Mouse (Mus musculus): ENCODE measurements around the gene Pradc1. TPM values are rescaled to one million over a fixed set of nuclear protein-coding genes. Genes with fewer than 3 reads are reported as not detected.
A peak's percentile ranks its signal among the peaks of the same experiment; 100 is the strongest.
"Not testable (repeated sequence)": the region's sequence is repeated elsewhere in the genome, so short reads cannot be mapped to it uniquely, and the experiment has no call there.

Pradc1 gene
- polyA plus RNA-seq, 1 experiment from 2014 or later = 18.5 TPM

- H3K9me3 ChIP-seq = no peaks in the 10 kb centered on the region
- ATAC-seq (replicated peaks) = no peak
- no peak overlapping the region for H3K4me3 ChIP-seq
- 58% methylated on average over 14 of the region's 14 CpGs for WGBS
- H3K4me1 ChIP-seq = no peaks in the 10 kb centered on the region
- no peaks in the 10 kb centered on the region for H3K27me3 ChIP-seq (replicated peaks)
- 0 out of 2 replicates have a peak, but pooled peaks cover 5% of the 10 kb centered on the region for H3K36me3 ChIP-seq (replicated peaks)
- no peak overlapping the region for H3K4me2 ChIP-seq
- no peak overlapping the region for H3K27ac ChIP-seq
- H3K9ac ChIP-seq = no peak overlapping the region
Measured at GRCm38 (mm10) chr6:85478416-85478815, 26.6 kb upstream of the Pradc1 start.

- no peaks in the 10 kb centered on the region for H3K27me3 ChIP-seq (replicated peaks)
- H3K4me1 ChIP-seq = no peaks in the 10 kb centered on the region
- ATAC-seq (replicated peaks) = peak; percentile 35; the same call in 1 of the 2 replicates
- no peaks in the 10 kb centered on the region for H3K9me3 ChIP-seq
- 46% methylated on average over 10 of the region's 10 CpGs for WGBS
- no peak overlapping the region for H3K27ac ChIP-seq
- H3K4me3 ChIP-seq = no peak overlapping the region
- no peak overlapping the region for H3K4me2 ChIP-seq
- H3K9ac ChIP-seq = no peak overlapping the region
- 0 out of 2 replicates have a peak, but pooled peaks cover 8% of the 10 kb centered on the region for H3K36me3 ChIP-seq (replicated peaks)
Measured at GRCm38 (mm10) chr6:85477366-85477917, 25.7 kb upstream of the Pradc1 start.

- Histone ChIP-seq H3K4me3 (no peak overlapping the region), H3K4me1 (no peaks in the 10 kb centered on the region), H3K27me3 (replicated peaks) (no peaks in the 10 kb centered on the region), H3K4me2 (no peak overlapping the region), H3K9ac (no peak overlapping the region), H3K36me3 (replicated peaks) (0 out of 2 replicates have a peak, but pooled peaks cover 8% of the 10 kb centered on the region), H3K27ac (no peak overlapping the region), H3K9me3 (no peaks in the 10 kb centered on the region)
- no peak for ATAC-seq (replicated peaks)
- 90% methylated on average over 3 of the region's 3 CpGs for WGBS
Measured at GRCm38 (mm10) chr6:85475581-85475980, 23.8 kb upstream of the Pradc1 start.

- Histone ChIP-seq H3K4me2 (no peak overlapping the region), H3K36me3 (replicated peaks) (peaks cover 18% of the 10 kb centered on the region), H3K27me3 (replicated peaks) (no peaks in the 10 kb centered on the region), H3K27ac (no peak overlapping the region), H3K4me3 (no peak overlapping the region), H3K4me1 (no peaks in the 10 kb centered on the region), H3K9ac (no peak overlapping the region), H3K9me3 (no peaks in the 10 kb centered on the region)
- ATAC-seq (replicated peaks) = no peak
- WGBS = 61% methylated on average over 5 of the region's 5 CpGs
Measured at GRCm38 (mm10) chr6:85472542-85472941, 20.8 kb upstream of the Pradc1 start.

- Histone ChIP-seq H3K9ac (no peak overlapping the region), H3K27ac (no peak overlapping the region), H3K4me3 (no peak overlapping the region), H3K4me1 (no peaks in the 10 kb centered on the region), H3K36me3 (replicated peaks) (peaks cover 24% of the 10 kb centered on the region), H3K9me3 (no peaks in the 10 kb centered on the region), H3K27me3 (replicated peaks) (no peaks in the 10 kb centered on the region), H3K4me2 (no peak overlapping the region)
- WGBS = 63% methylated on average over 8 of the region's 8 CpGs
- no peak for ATAC-seq (replicated peaks)
Measured at GRCm38 (mm10) chr6:85471962-85472361, 20.2 kb upstream of the Pradc1 start.

GRCm38 (mm10) chr6:85469660-85470430 is 18.1 kb upstream of the Pradc1 start:
- Histone ChIP-seq H3K36me3 (replicated peaks) (peaks cover 39% of the 10 kb centered on the region), H3K9ac (no peak overlapping the region), H3K9me3 (no peaks in the 10 kb centered on the region), H3K4me2 (no peak overlapping the region), H3K27ac (no peak overlapping the region), H3K27me3 (replicated peaks) (no peaks in the 10 kb centered on the region), H3K4me1 (no peaks in the 10 kb centered on the region), H3K4me3 (no peak overlapping the region)
- no peak for ATAC-seq (replicated peaks)
- 77% methylated on average over 5 of the region's 5 CpGs for WGBS

GRCm38 (mm10) chr6:85465381-85465780 is 13.6 kb upstream of the Pradc1 start:
- Histone ChIP-seq H3K9me3 (no peaks in the 10 kb centered on the region), H3K4me3 (no peak overlapping the region)
- ATAC-seq (replicated peaks) = no peak

GRCm38 (mm10) chr6:85459621-85460020 is 7.9 kb upstream of the Pradc1 start:
- Histone ChIP-seq H3K36me3 (replicated peaks) (peaks cover 51% of the 10 kb centered on the region), H3K4me2 (no peak overlapping the region), H3K9me3 (no peaks in the 10 kb centered on the region), H3K4me1 (peaks cover 19% of the 10 kb centered on the region), H3K4me3 (no peak overlapping the region), H3K27ac (no peak overlapping the region), H3K9ac (no peak overlapping the region), H3K27me3 (replicated peaks) (no peaks in the 10 kb centered on the region)
- ATAC-seq (replicated peaks) = no peak
- 93% methylated on average over 2 of the region's 2 CpGs for WGBS

More at GRCm38 (mm10) chr6:85465381-85465780, 13.6 kb upstream of the Pradc1 start:
- no peak overlapping the region for H3K27ac ChIP-seq
- H3K9ac ChIP-seq = no peak overlapping the region
- peaks cover 73% of the 10 kb centered on the region for H3K36me3 ChIP-seq (replicated peaks)
- no peaks in the 10 kb centered on the region for H3K4me1 ChIP-seq
- H3K27me3 ChIP-seq (replicated peaks) = no peaks in the 10 kb centered on the region
- H3K4me2 ChIP-seq = no peak overlapping the region

GRCm38 (mm10) chr6:85452816-85453215 is 1.0 kb upstream of the Pradc1 start:
- Histone ChIP-seq H3K9me3 (no peaks in the 10 kb centered on the region), H3K27ac (peak overlapping the region; percentile 88), H3K36me3 (replicated peaks) (no peaks in the 10 kb centered on the region), H3K4me2 (peak overlapping the region; percentile 89), H3K4me3 (peak overlapping the region; percentile 78), H3K27me3 (replicated peaks) (no peaks in the 10 kb centered on the region), H3K4me1 (peaks cover 47% of the 10 kb centered on the region), H3K9ac (peak overlapping the region; percentile 78)
- no peak for ATAC-seq (replicated peaks)
- 10% methylated on average over 7 of the region's 7 CpGs for WGBS

GRCm38 (mm10) chr6:85452411-85452665 is 568 bp upstream of the Pradc1 start:
- Histone ChIP-seq H3K27ac (peak overlapping the region; percentile 88), H3K4me3 (peak overlapping the region; percentile 78), H3K27me3 (replicated peaks) (no peaks in the 10 kb centered on the region), H3K4me2 (peak overlapping the region; percentile 89), H3K9ac (peak overlapping the region; percentile 78), H3K4me1 (peaks cover 47% of the 10 kb centered on the region), H3K9me3 (no peaks in the 10 kb centered on the region), H3K36me3 (replicated peaks) (no peaks in the 10 kb centered on the region)
- under 1% methylated on average over 15 of the region's 15 CpGs for WGBS
- ATAC-seq (replicated peaks) = no peak; the same call in 1 of the 2 replicates

GRCm38 (mm10) chr6:85450697-85451663 is 790 bp downstream of the Pradc1 start, which contains the start of gene Cct7:
Gene Cct7 (plus strand): TSS chr6:85451514.
- WGBS = 2% methylated on average over 96 of the region's 96 CpGs
- ATAC-seq (replicated peaks) = peak; percentile 93

GRCm38 (mm10) chr6:85450140-85450539 is 1.6 kb downstream of the Pradc1 start:
- not testable (repeated sequence) for H3K9me3 ChIP-seq; H3K9ac ChIP-seq; H3K27ac ChIP-seq; H3K27me3 ChIP-seq (replicated peaks); H3K36me3 ChIP-seq (replicated peaks); ATAC-seq (replicated peaks)
- WGBS = 70% methylated on average over 1 of the region's 1 CpGs
- peak overlapping the region; percentile 78 for H3K4me3 ChIP-seq
- H3K4me1 ChIP-seq = peaks cover 34% of the 10 kb centered on the region
- peak overlapping the region; percentile 89; the same call in 1 of the 2 replicates for H3K4me2 ChIP-seq

More at GRCm38 (mm10) chr6:85450697-85451663, 790 bp downstream of the Pradc1 start, which contains the start of gene Cct7:
- Histone ChIP-seq H3K9ac (peak within 1 kb of the TSS; percentile 78), H3K4me1 (peaks cover 40% of the 10 kb centered on the region), H3K27ac (peak within 1 kb of the TSS; percentile 88), H3K4me2 (peak within 1 kb of the TSS; percentile 89), H3K36me3 (replicated peaks) (0 out of 2 replicates have a peak, but pooled peaks cover 5% of the 10 kb centered on the region), H3K27me3 (replicated peaks) (no peaks in the 10 kb centered on the region), H3K9me3 (no peaks in the 10 kb centered on the region), H3K4me3 (peak within 1 kb of the TSS; percentile 78)

All from midbrain, embryonic 15.5 days (tissue).